Mouse (Mus musculus): Measurements from ENCODE around the gene Rab26.
A peak's percentile ranks its signal among the peaks of the same experiment; 100 is the strongest.

Gene Rab26

GRCm38 (mm10) chr17:24546234-24546633, 12.2 kb upstream of the Rab26 start:
- DNase-seq = no peak

DNA sequence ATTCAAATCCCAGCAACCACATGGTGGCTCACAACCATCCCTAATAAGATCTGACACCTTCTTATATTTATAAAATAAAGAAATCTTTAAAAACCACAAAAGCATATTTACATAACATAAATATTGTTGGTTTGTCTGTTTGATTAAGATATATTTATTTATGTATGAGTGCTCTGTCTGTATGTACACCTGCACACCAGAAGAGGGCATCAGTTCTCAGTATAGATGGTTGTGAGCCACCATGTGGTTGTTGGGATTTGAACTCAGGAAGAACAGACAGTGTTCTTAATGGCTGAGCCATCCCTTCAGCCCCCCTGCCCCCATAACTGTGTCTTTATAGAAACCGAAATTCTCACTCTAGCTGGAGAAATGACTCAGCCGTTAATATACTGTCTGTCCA, 11.2 kb upstream of the Rab26 start:
- no peak for DNase-seq

DNA sequence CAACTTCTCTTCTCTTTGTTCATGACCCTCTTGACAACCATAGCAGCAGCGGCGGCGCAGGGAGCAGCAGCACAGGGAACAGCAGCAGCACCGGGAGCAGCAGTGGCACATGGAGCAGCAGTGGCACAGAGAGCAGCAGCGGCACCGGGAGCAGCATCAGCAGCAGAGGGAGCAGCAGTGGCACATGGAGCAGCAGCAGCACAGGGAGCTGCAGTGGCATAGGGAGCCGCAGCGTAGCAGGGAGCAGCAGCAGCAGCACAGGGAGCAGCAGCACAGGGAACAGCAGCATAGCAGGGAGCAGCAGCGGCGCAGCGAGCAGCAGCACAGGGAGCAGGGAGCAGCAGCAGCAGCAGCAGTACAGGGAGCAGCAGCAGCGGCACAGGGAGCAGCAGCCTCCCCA, 10.6 kb upstream of the Rab26 start:
- DNase-seq = no peak

DNA sequence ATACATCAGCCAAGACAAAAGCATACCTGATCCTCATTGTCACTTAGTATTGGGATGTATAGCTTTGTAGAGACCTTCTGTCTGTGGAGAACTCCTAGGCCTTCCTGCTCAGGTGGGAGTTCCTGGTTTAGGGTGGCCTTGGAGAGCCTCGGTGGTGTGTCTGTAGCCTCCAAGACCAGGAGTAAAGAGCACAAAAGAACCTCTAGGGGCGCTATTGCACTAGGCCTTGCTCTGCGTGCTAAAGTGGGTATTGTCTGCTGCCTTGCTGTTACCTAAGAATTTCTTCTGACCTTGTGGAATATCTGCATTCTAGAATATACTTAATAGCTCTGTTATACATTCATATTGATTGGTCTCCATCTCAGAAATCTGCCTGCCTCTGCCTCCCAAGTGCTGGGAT, 6.4 kb upstream of the Rab26 start:
- peak; percentile 62 for DNase-seq

- DNase-seq = peak; percentile 60 to 65
These were observed 4.9 kb upstream of the Rab26 start for GRCm38 (mm10) chr17:24538950-24539349.

- no peak for DNase-seq
These were observed 3.5 kb upstream of the Rab26 start for GRCm38 (mm10) chr17:24537536-24537935.

DNA sequence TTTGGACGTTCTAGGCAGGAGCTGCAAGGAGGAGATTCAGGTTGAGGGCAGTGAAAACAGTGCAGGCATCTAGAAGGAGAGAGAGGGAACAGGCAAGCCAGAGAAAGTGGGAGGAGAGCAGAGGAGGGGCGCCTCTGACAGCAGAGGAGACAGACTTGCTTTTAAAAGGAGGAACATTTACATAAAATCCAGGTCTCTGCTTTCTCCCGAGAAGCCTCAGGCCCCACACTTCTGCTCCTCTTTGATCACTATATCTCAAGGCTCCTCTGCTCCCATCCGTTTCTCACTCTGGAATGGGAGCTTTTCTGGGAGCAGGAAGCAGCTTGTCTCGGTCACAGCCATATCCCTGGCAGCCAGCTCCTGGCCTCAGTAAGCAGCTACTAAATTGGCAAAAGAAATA, 1.3 kb upstream of the Rab26 start:
- DNase-seq = no peak

- peak; percentile 93 to 97 for DNase-seq
These were observed 664 bp downstream of the Rab26 start for GRCm38 (mm10) chr17:24533099-24533992.

DNA sequence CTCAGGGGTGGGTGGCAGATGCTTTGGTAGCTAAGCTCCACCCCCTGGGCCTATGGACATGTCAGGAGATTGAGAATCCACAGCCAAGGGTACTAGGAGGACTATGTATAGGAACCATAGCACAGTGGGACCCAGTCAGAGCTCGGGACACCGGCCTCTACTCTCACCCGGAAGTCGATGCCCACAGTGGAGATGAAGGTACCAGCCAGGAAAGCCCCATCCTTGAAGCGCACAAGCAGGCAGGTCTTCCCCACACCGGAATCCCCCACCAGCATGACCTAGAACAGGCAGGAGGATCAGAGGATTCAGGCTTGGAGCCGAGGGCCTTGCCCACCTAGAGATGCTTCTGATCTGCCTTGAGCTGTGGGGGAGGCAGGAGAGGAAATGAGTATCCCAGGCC, 2.0 kb downstream of the Rab26 start:
- DNase-seq = no peak

- no peak for DNase-seq
These were observed 2.9 kb downstream of the Rab26 start for GRCm38 (mm10) chr17:24531064-24531463.

- DNase-seq = no peak
These were observed 3.5 kb downstream of the Rab26 start for GRCm38 (mm10) chr17:24530361-24531050.

DNA sequence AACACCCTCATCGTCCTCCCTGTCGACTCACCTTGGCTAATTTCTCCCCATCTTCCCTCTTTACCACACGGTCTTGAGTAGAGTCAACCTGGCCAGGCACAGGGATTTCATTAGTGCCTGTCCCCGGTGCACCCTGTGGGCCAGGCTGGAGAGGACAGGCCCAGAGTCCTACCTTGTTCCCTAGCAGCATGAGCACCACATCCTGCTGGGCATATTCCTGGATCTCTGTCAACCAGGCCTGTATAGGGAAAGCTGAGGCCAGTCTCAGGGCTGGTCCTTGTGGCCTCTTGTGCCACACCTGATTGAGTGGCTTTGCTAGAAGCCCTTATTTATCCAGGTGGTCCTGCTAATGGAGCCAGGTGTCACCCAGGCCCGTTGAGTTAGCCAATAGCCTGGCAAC, 4.1 kb downstream of the Rab26 start:
- DNase-seq = no peak

DNA sequence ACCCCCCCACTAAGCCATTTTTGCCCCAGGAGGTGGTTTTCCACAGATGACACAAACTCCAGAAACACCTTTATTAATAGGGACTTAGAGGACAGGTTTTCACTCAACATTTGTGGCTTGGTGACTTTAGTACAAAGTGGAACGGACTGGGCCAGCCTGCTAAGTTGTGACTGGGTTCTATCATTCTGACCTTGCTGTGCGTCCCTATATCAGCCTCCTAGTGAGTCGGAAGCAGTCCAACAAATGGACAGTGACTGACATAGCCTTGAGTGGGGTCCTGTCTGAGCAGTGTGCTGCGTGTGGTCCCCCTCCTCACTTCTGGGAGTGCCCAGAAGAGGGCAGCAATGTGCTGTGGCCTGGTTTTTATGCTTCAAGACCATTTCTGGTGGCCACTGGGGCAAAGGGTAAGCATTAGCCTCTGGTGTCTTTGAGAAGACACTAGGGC, 5.0 kb downstream of the Rab26 start:
- peak; percentile 59 to 77 for DNase-seq

DNA sequence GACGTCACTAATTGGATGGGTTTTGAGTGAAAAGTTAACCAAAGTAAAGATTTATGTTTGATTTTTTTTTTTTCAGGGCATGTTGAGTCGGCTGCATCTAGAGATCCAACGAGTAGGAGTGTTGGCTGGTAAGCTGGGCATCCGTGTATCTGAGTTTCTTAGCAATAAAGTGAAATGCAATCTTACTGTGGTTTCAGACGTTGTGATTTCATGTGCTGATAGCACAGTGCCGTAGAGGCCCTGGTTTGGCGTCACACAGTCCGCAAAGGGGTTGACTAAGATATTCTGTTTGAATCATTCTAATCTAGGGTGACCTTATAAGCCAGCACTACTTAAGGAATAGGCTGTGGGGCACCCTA, 5.5 kb downstream of the Rab26 start:
- DNase-seq = no peak

GRCm38 (mm10) chr17:24527723-24528559, 6.1 kb downstream of the Rab26 start, which contains the start of gene Traf7:
Gene Traf7 (minus strand): TSS chr17:24527938.
- peak; percentile 92 to 98 for DNase-seq

DNA sequence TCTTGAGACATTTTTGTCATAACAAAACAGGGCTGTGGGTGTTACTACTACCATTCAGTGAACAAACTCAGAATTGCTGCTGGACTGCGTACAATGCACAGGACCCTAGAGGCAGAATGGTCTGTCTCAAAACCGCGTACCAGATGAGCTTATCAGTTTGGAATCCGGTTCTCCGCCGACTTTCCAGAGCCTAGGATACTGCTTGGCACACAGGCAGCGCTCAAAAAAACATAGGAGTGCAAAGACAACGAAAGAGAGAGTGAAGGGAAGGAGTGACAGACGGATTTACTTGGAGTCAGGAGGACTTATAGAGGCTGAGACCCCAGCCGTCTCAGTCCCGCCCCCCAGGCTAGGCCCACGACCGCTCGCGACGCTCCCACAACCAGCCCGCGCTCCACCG, 6.7 kb downstream of the Rab26 start:
- DNase-seq = no peak

DNA sequence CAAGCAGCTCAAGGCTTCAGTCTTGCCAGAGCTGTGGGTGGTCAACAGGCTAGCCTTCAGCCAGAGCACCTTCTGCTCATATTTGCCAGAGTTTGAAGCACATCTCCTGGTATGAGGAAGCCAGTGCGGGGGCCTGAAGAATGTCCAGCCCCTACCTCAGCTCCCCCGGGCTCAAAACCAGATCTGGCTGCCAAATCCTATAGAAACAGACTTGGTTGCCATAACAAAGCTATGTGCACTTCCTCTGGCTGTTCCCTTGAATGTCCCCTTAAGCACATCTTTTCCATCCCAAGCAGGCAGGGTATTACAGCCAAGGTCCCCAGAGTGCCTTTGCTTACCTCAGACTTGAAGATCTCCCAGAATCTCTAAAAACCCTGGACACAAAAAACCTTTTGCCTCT, 9.3 kb downstream of the Rab26 start:
- DNase-seq = no peak

GRCm38 (mm10) chr17:24520450-24520849, 13.6 kb downstream of the Rab26 start:
- no peak for DNase-seq

- DNase-seq = no peak
These were observed 19.4 kb downstream of the Rab26 start for GRCm38 (mm10) chr17:24514270-24515257.

DNA sequence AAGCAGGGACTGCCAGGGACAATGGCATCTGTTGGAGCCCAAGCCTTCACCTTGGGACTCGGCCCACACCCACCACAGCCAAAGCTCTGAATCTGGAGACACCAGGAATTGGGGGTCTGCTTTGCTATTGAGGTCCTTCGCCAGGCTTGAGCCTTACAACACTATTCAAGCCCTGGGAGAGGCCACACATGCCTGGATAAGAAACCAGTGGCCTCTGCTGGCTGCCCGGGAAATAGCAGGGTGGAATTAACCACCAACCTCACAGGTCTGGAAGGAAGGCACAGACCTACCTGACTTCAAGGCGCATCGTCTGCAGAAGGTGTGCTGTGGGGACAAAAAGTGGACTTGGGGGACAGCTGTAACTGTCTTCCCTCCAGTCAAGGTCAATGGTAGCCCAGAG, 20.4 kb downstream of the Rab26 start:
- DNase-seq = peak; percentile 70 to 71

- no peak for DNase-seq
These were observed 26.1 kb downstream of the Rab26 start for GRCm38 (mm10) chr17:24507806-24508460.

Measured in cerebellum, adult 18-20 months (tissue).